Mouse (Mus musculus) MEL (cell line): ENCODE data around the gene Atp4b. TPM values are rescaled to one million over a fixed set of nuclear protein-coding genes. Genes with fewer than 3 reads are reported as not detected.

Experiments used
- DNase-seq: peaks from one replicate; pipeline ENCODE4 v3.0.0; 2011; ENCODE audit warnings: low read depth, low spot score
- H3K27ac ChIP-seq: 2 replicates; pipeline ENCODE4 v1.5.1; 2012; ENCODE audit warnings: low read depth, mild to moderate bottlenecking, control low read depth, low read length, moderate library complexity; ENCODE audit not compliant: control insufficient read depth
- H3K27me3 ChIP-seq, 2 experiments: fragments of 150-350 bp in 1 of 2; sonication (generic) in 1 of 2; 2 replicates each; pipeline ENCODE4 v1.6.1; 2012; ENCODE audit warnings: low read length in 2 of 2, mild to moderate bottlenecking in 2 of 2, improper control_type of control experiment in 1 of 2, moderate library complexity in 1 of 2; ENCODE audit not compliant: insufficient read depth in 2 of 2, control insufficient read depth in 1 of 2
- H3K36me3 ChIP-seq, 2 experiments: 2 replicates each; pipeline ENCODE4 v1.6.1; 2012 to 2014; ENCODE audit warnings: low read length in 2 of 2, improper control_type of control experiment in 1 of 2, inconsistent platforms in 1 of 2, mild to moderate bottlenecking in 1 of 2; ENCODE audit not compliant: insufficient read depth in 2 of 2, control insufficient read depth in 1 of 2
- H3K4me1 ChIP-seq, 2 experiments: fragments of 150-350 bp in 1 of 2; sonication (generic) in 1 of 2; 2 replicates each; pipeline ENCODE4 v1.6.1; 2012; ENCODE audit warnings: low read length in 2 of 2, improper control_type of control experiment in 1 of 2, mild to moderate bottlenecking in 1 of 2; ENCODE audit not compliant: insufficient read depth in 2 of 2, control insufficient read depth in 1 of 2
- H3K4me3 ChIP-seq, 2 experiments: fragments of 150-350 bp in 1 of 2; sonication (generic) in 1 of 2; 2 replicates each; pipeline ENCODE4 v1.5.1; 2012; ENCODE audit warnings: low read depth in 2 of 2, low read length in 2 of 2, mild to moderate bottlenecking in 2 of 2, moderate library complexity in 2 of 2, control low read depth in 1 of 2, improper control_type of control experiment in 1 of 2; ENCODE audit not compliant: control insufficient read depth in 1 of 2, insufficient read depth in 1 of 2
- H3K79me2 ChIP-seq: 2 replicates; pipeline ENCODE4 v1.6.1; 2012; ENCODE audit warnings: mild to moderate bottlenecking, low read length, moderate library complexity; ENCODE audit not compliant: control insufficient read depth, poor library complexity, insufficient read depth
- H3K9ac ChIP-seq: 2 replicates; pipeline ENCODE4 v1.6.1; 2012; ENCODE audit warnings: low read depth, mild to moderate bottlenecking, control low read depth, low read length, moderate library complexity; ENCODE audit not compliant: control insufficient read depth, poor library complexity, severe bottlenecking
- H3K9me3 ChIP-seq: fragments of 150-350 bp; sonication (generic); replicated peaks from 2 replicates; pipeline ENCODE4 v1.6.1; 2012; ENCODE audit warnings: mild to moderate bottlenecking, low read length, improper control_type of control experiment, moderate library complexity; ENCODE audit not compliant: insufficient read depth
- BHLHE40 ChIP-seq: IDR thresholded peaks from 2 replicates; pipeline ENCODE4 v1.6.1; 2012; ENCODE audit warnings: low read depth, mild to moderate bottlenecking, inconsistent platforms, low read length, improper control_type of control experiment, borderline replicate concordance
- CHD1 ChIP-seq: IDR thresholded peaks from 2 replicates; pipeline ENCODE4 v1.6.1; 2012; ENCODE audit warnings: low read depth, mild to moderate bottlenecking, inconsistent platforms, low read length, improper control_type of control experiment
- CHD2 ChIP-seq: IDR thresholded peaks from 2 replicates; pipeline ENCODE4 v1.6.1; 2011; ENCODE audit warnings: low read length, improper control_type of control experiment
- E2F4 ChIP-seq: IDR thresholded peaks from 2 replicates; pipeline ENCODE4 v1.6.1; 2011; ENCODE audit warnings: low read depth, low read length, improper control_type of control experiment, borderline replicate concordance
- ELF1 ChIP-seq: IDR thresholded peaks from 2 replicates; pipeline ENCODE4 v1.6.1; 2014; ENCODE audit warnings: low read depth, mild to moderate bottlenecking, inconsistent platforms, low read length, improper control_type of control experiment, moderate library complexity
- EP300 ChIP-seq, 2 experiments: IDR thresholded peaks; 2 replicates each; pipeline ENCODE4 v1.6.1; 2011; ENCODE audit warnings: improper control_type of control experiment in 2 of 2, low read length in 2 of 2, low read depth in 1 of 2, mild to moderate bottlenecking in 1 of 2
- ETS1 ChIP-seq: IDR thresholded peaks from 2 replicates; pipeline ENCODE4 v1.6.1; 2012; ENCODE audit warnings: low read depth, mild to moderate bottlenecking, inconsistent platforms, low read length, improper control_type of control experiment, moderate library complexity
- GATA1 ChIP-seq: IDR thresholded peaks from 2 replicates; pipeline ENCODE4 v1.6.1; 2011; ENCODE audit warnings: low read depth, low read length, improper control_type of control experiment
- JUND ChIP-seq: IDR thresholded peaks from 2 replicates; pipeline ENCODE4 v1.6.1; 2011; ENCODE audit warnings: low read depth, mild to moderate bottlenecking, improper control_type of control experiment, low read length
- MEF2A ChIP-seq: IDR thresholded peaks from 2 replicates; pipeline ENCODE4 v1.6.1; 2014; ENCODE audit warnings: low read depth, mild to moderate bottlenecking, inconsistent platforms, low read length, improper control_type of control experiment; ENCODE audit not compliant: poor library complexity, insufficient replicate concordance, severe bottlenecking; ENCODE audit errors: extremely low read depth
- MYC ChIP-seq: IDR thresholded peaks from 2 replicates; pipeline ENCODE4 v1.6.1; 2011; ENCODE audit warnings: low read depth, mild to moderate bottlenecking, low read length, improper control_type of control experiment, moderate library complexity
- NELFE ChIP-seq: IDR thresholded peaks from 2 replicates; pipeline ENCODE4 v1.6.1; 2011; ENCODE audit warnings: low read depth, low read length, improper control_type of control experiment
- NRF1 ChIP-seq: IDR thresholded peaks from 2 replicates; pipeline ENCODE4 v1.6.1; 2014; ENCODE audit warnings: low read depth, mild to moderate bottlenecking, inconsistent platforms, low read length, improper control_type of control experiment, moderate library complexity; ENCODE audit not compliant: poor library complexity, insufficient read depth, severe bottlenecking
- POLR2AphosphoS2 ChIP-seq: IDR thresholded peaks from 2 replicates; pipeline ENCODE4 v1.6.1; 2011; ENCODE audit warnings: low read length, improper control_type of control experiment
- POLR2AphosphoS5 ChIP-seq: IDR thresholded peaks from 2 replicates; pipeline ENCODE4 v1.6.1; 2012; ENCODE audit warnings: low read depth, borderline replicate concordance, mild to moderate bottlenecking, inconsistent platforms, low read length, moderate library complexity, mixed read lengths
- RAD21 ChIP-seq: IDR thresholded peaks from 2 replicates; pipeline ENCODE4 v1.6.1; 2011; ENCODE audit warnings: mild to moderate bottlenecking, low read depth, low read length, improper control_type of control experiment
- TAL1 ChIP-seq: IDR thresholded peaks from 2 replicates; pipeline ENCODE4 v1.6.1; 2012; ENCODE audit warnings: mild to moderate bottlenecking, inconsistent platforms, low read length, moderate library complexity, mixed read lengths
- TCF12 ChIP-seq: IDR thresholded peaks from 2 replicates; pipeline ENCODE4 v1.6.1; 2014; ENCODE audit warnings: low read depth, mild to moderate bottlenecking, inconsistent platforms, low read length, improper control_type of control experiment, moderate library complexity
- UBTF ChIP-seq: IDR thresholded peaks from 2 replicates; pipeline ENCODE4 v1.6.1; 2012; ENCODE audit warnings: low read depth, mild to moderate bottlenecking, inconsistent platforms, low read length, improper control_type of control experiment, moderate library complexity, borderline replicate concordance; ENCODE audit not compliant: insufficient read depth
- USF1 ChIP-seq: IDR thresholded peaks from 2 replicates; pipeline ENCODE4 v1.6.1; 2014; ENCODE audit warnings: low read depth, mild to moderate bottlenecking, inconsistent platforms, low read length, improper control_type of control experiment, moderate library complexity
- USF2 ChIP-seq, 2 experiments: IDR thresholded peaks; 2 replicates each; pipeline ENCODE4 v1.6.1; 2011 to 2012; ENCODE audit warnings: improper control_type of control experiment in 2 of 2, low read length in 2 of 2, borderline replicate concordance in 1 of 2, inconsistent platforms in 1 of 2, low read depth in 1 of 2, mild to moderate bottlenecking in 1 of 2; ENCODE audit not compliant: insufficient read depth in 1 of 2
- ZKSCAN1 ChIP-seq: IDR thresholded peaks from 2 replicates; pipeline ENCODE4 v1.6.1; 2012; ENCODE audit warnings: low read depth, mild to moderate bottlenecking, inconsistent platforms, low read length, improper control_type of control experiment, moderate library complexity
- polyA plus RNA-seq, 2 experiments: library from polyadenylated mRNA; stranded (reverse) in 1 of 2; unstranded in 1 of 2; fragments of >175 nt in 1 of 2; fragments of >200 nt in 1 of 2; gene quantifications; 2 replicates each; pipeline versions ENCODE4 v1.2.1 to v1.2.4; 2012; ENCODE audit warnings: low replicate concordance in 2 of 2, low read depth in 1 of 2; ENCODE audit not compliant: insufficient read length in 2 of 2, insufficient read depth in 1 of 2, missing spikeins in 1 of 2
- total RNA-seq: library from RNA; depleted of rRNA; stranded (reverse); fragments of 300-350 nt; gene quantifications from 2 replicates; pipeline ENCODE4 v1.2.3, GENCODE M21; 2012; rRNA removed

The Atp4b gene
- total RNA-seq (0.08 TPM in 1 of 2 replicates, not detected in the other), polyA plus RNA-seq (under 1 TPM in 1 of 2 experiments, not detected in 1; 0.14 TPM)

DNA sequence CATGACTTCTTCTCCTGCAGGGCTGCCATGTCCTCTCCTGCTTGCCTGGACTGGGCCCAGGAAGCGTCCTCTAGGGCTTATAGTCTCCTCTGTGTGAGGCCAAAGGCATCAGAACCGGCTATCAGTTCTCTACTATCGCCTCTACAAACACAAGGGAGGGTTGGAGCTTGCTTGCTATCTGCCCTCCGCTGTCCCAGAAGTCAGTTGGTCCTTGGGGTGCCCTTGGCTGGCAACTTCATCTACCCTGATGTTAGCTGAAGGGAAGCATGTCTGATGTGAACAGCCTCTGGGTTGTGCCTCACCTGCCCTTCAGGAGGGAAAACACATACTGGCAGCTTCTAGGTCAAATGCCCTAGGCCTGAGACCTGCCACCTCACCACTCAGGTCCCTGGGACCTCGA is at the start of gene Atp4b:
Gene Atp4b, minus strand, starts transcription at position 101 of the 400 bp plus-strand sequence.
- H3K27ac ChIP-seq = no peak within 1 kb of the TSS
- H3K4me3 ChIP-seq = no peak within 1 kb of the TSS
- H3K9ac ChIP-seq = no peak within 1 kb of the TSS
- H3K27me3 ChIP-seq = no peaks in the 10 kb centered on the region
- H3K4me1 ChIP-seq = peaks cover 0 to 3% of the 10 kb centered on the region in 2 experiments; a peak in 1 of 4 replicates
- H3K79me2 ChIP-seq = no peaks in the 10 kb centered on the region
- TF ChIP-seq POLR2AphosphoS2 = no peak
- TF ChIP-seq JUND = no peak
- no peak for TF ChIP-seq MEF2A
- no peak for TF ChIP-seq E2F4
- TF ChIP-seq USF2 (IDR thresholded peaks at IDR 0.05; ENCODE audit: borderline replicate concordance in 1 of 2, insufficient read depth in 1 of 2, low read depth in 1 of 2, low read length in 2 of 2) = no peak
- TF ChIP-seq BHLHE40 = no peak
- H3K36me3 ChIP-seq = no peaks in the 10 kb centered on the region
- no peak for DNase-seq
- no peaks in the 10 kb centered on the region for H3K9me3 ChIP-seq

- no peaks in the 10 kb centered on the region for H3K4me1 ChIP-seq
- H3K9me3 ChIP-seq = no peaks in the 10 kb centered on the region
- no peaks in the 10 kb centered on the region for H3K79me2 ChIP-seq
- H3K4me3 ChIP-seq = no peak overlapping the region
- H3K36me3 ChIP-seq = no peaks in the 10 kb centered on the region
- TF ChIP-seq ELF1 (no peak), EP300 (IDR thresholded peaks at IDR 0.05; ENCODE audit: low read depth in 1 of 2, low read length in 2 of 2) (no peak), MEF2A (no peak), USF1 (no peak), ETS1 (no peak), ZKSCAN1 (no peak), CHD1 (no peak), UBTF (no peak), POLR2AphosphoS2 (no peak), NRF1 (no peak), MYC (no peak), JUND (no peak), RAD21 (no peak), CHD2 (no peak), POLR2AphosphoS5 (no peak), E2F4 (no peak), GATA1 (no peak), TAL1 (no peak), NELFE (no peak), TCF12 (no peak)
- peaks cover 9 to 12% of the 10 kb centered on the region in 2 experiments for H3K27me3 ChIP-seq
- H3K9ac ChIP-seq = no peak overlapping the region
- no peak for DNase-seq
- no peak overlapping the region for H3K27ac ChIP-seq
Observed at GRCm38 (mm10) chr8:13442152-13442551, 45.5 kb upstream of the Atp4b start.
